Mouse (Mus musculus): Measurements from ENCODE around the gene Tnrc6c. TPM values are rescaled to one million over a fixed set of nuclear protein-coding genes. Genes with fewer than 3 reads are reported as not detected.

Tnrc6c gene
- polyA plus RNA-seq, 1 experiment from 2014 or later: 3.0 TPM

- no peak for ATAC-seq
- Histone ChIP-seq H3K4me2 (ENCODE audit: low read depth, low read length) (no peak overlapping the region), H3K4me3 (ENCODE audit: low read depth, low read length) (no peak overlapping the region), H3K4me1 (ENCODE audit: insufficient read depth) (no peaks in the 10 kb centered on the region), H3K9me3 (ENCODE audit: low read length) (no peaks in the 10 kb centered on the region), H3K9ac (replicated peaks) (no peak overlapping the region), H3K27ac (ENCODE audit: low read depth) (no peak overlapping the region), H3K36me3 (replicated peaks; ENCODE audit: insufficient read depth, low read length) (no peaks in the 10 kb centered on the region), H3K27me3 (ENCODE audit: insufficient read depth, low read length) (peaks cover 22% of the 10 kb centered on the region)
- TF ChIP-seq CTCF (IDR thresholded peaks at IDR 0.05; ENCODE audit: low read depth): no peak
- TF ChIP-seq EP300 (IDR thresholded peaks at IDR 0.05; ENCODE audit: low read depth): no peak
- 72% methylated on average over 2 of the region's 2 CpGs for WGBS (ENCODE audit: insufficient replicate concordance)
- DNase-seq: no peak
Measured at GRCm38 (mm10) chr11:117629865-117630264, 24.2 kb upstream of the Tnrc6c start.

GRCm38 (mm10) chr11:117630868-117631565 is 23.1 kb upstream of the Tnrc6c start:
- TF ChIP-seq EP300 (IDR thresholded peaks at IDR 0.05; ENCODE audit: low read depth): no peak
- no peak for TF ChIP-seq CTCF (IDR thresholded peaks at IDR 0.05; ENCODE audit: low read depth)
- no peaks in the 10 kb centered on the region for H3K36me3 ChIP-seq (replicated peaks; ENCODE audit: insufficient read depth, low read length)
- DNase-seq: no peak
- no peak overlapping the region for H3K4me2 ChIP-seq (ENCODE audit: low read depth, low read length)
- no peak for ATAC-seq
- H3K9me3 ChIP-seq (ENCODE audit: low read length): no peaks in the 10 kb centered on the region
- H3K4me1 ChIP-seq (ENCODE audit: insufficient read depth): no peaks in the 10 kb centered on the region
- no peak overlapping the region for H3K27ac ChIP-seq (ENCODE audit: low read depth)
- H3K27me3 ChIP-seq (ENCODE audit: insufficient read depth, low read length): peaks cover 22% of the 10 kb centered on the region
- H3K9ac ChIP-seq (replicated peaks): no peak overlapping the region
- 84% methylated on average over 10 of the region's 11 CpGs for WGBS (ENCODE audit: insufficient replicate concordance)
- H3K4me3 ChIP-seq (ENCODE audit: low read depth, low read length): no peak overlapping the region

GRCm38 (mm10) chr11:117633310-117633709 is 20.8 kb upstream of the Tnrc6c start:
- Histone ChIP-seq H3K4me1 (ENCODE audit: insufficient read depth) (no peaks in the 10 kb centered on the region), H3K9ac (replicated peaks) (no peak overlapping the region), H3K27ac (ENCODE audit: low read depth) (no peak overlapping the region), H3K27me3 (ENCODE audit: insufficient read depth, low read length) (peaks cover 7% of the 10 kb centered on the region; the same call in 1 of the 2 replicates), H3K4me2 (ENCODE audit: low read depth, low read length) (no peak overlapping the region), H3K9me3 (ENCODE audit: low read length) (no peaks in the 10 kb centered on the region), H3K36me3 (replicated peaks; ENCODE audit: insufficient read depth, low read length) (no peaks in the 10 kb centered on the region), H3K4me3 (ENCODE audit: low read depth, low read length) (no peak overlapping the region)
- ATAC-seq (no peak), DNase-seq (no peak)
- WGBS (ENCODE audit: insufficient replicate concordance): 73% methylated on average over 3 of the region's 3 CpGs
- TF ChIP-seq CTCF (IDR thresholded peaks at IDR 0.05; ENCODE audit: low read depth) (no peak), EP300 (IDR thresholded peaks at IDR 0.05; ENCODE audit: low read depth) (no peak)

- Histone ChIP-seq H3K36me3 (replicated peaks; ENCODE audit: insufficient read depth, low read length) (no peaks in the 10 kb centered on the region), H3K27me3 (ENCODE audit: insufficient read depth, low read length) (no peaks in the 10 kb centered on the region), H3K9ac (replicated peaks) (no peak overlapping the region), H3K4me2 (ENCODE audit: low read depth, low read length) (no peak overlapping the region), H3K27ac (ENCODE audit: low read depth) (no peak overlapping the region), H3K4me1 (ENCODE audit: insufficient read depth) (no peaks in the 10 kb centered on the region), H3K9me3 (ENCODE audit: low read length) (no peaks in the 10 kb centered on the region), H3K4me3 (ENCODE audit: low read depth, low read length) (no peak overlapping the region)
- ATAC-seq (no peak), DNase-seq (no peak)
- TF ChIP-seq CTCF (IDR thresholded peaks at IDR 0.05; ENCODE audit: low read depth) (no peak), EP300 (IDR thresholded peaks at IDR 0.05; ENCODE audit: low read depth) (no peak)
- WGBS (ENCODE audit: insufficient replicate concordance): 65% methylated on average over 7 of the region's 7 CpGs
Measured at GRCm38 (mm10) chr11:117638386-117638785, 15.7 kb upstream of the Tnrc6c start.

- H3K27ac ChIP-seq (ENCODE audit: low read depth): no peak overlapping the region
- 59% methylated on average over 11 of the region's 11 CpGs for WGBS (ENCODE audit: insufficient replicate concordance)
- ATAC-seq: no peak
- H3K4me2 ChIP-seq (ENCODE audit: low read depth, low read length): no peak overlapping the region
- no peak for TF ChIP-seq EP300 (IDR thresholded peaks at IDR 0.05; ENCODE audit: low read depth)
- no peak for TF ChIP-seq CTCF (IDR thresholded peaks at IDR 0.05; ENCODE audit: low read depth)
- no peaks in the 10 kb centered on the region for H3K4me1 ChIP-seq (ENCODE audit: insufficient read depth)
- H3K9ac ChIP-seq (replicated peaks): no peak overlapping the region
- H3K36me3 ChIP-seq (replicated peaks; ENCODE audit: insufficient read depth, low read length): no peaks in the 10 kb centered on the region
- no peaks in the 10 kb centered on the region for H3K9me3 ChIP-seq (ENCODE audit: low read length)
- H3K4me3 ChIP-seq (ENCODE audit: low read depth, low read length): no peak overlapping the region
- DNase-seq: no peak
- H3K27me3 ChIP-seq (ENCODE audit: insufficient read depth, low read length): no peaks in the 10 kb centered on the region
Measured at GRCm38 (mm10) chr11:117638809-117639208, 15.3 kb upstream of the Tnrc6c start.

- WGBS (ENCODE audit: insufficient replicate concordance): 53% methylated on average over 7 of the region's 7 CpGs
- Histone ChIP-seq H3K36me3 (replicated peaks; ENCODE audit: insufficient read depth, low read length) (no peaks in the 10 kb centered on the region), H3K9ac (replicated peaks) (no peak overlapping the region), H3K9me3 (ENCODE audit: low read length) (no peaks in the 10 kb centered on the region), H3K27ac (ENCODE audit: low read depth) (no peak overlapping the region), H3K4me2 (ENCODE audit: low read depth, low read length) (no peak overlapping the region), H3K27me3 (ENCODE audit: insufficient read depth, low read length) (no peaks in the 10 kb centered on the region), H3K4me3 (ENCODE audit: low read depth, low read length) (no peak overlapping the region), H3K4me1 (ENCODE audit: insufficient read depth) (no peaks in the 10 kb centered on the region)
- no peak for ATAC-seq
- TF ChIP-seq EP300 (IDR thresholded peaks at IDR 0.05; ENCODE audit: low read depth): no peak
- no peak for TF ChIP-seq CTCF (IDR thresholded peaks at IDR 0.05; ENCODE audit: low read depth)
- no peak for DNase-seq
Measured at GRCm38 (mm10) chr11:117639331-117639970, 14.6 kb upstream of the Tnrc6c start.

All from liver, postnatal 0 days (tissue).